Mouse (Mus musculus): ENCODE data around the gene Aspscr1. TPM values are rescaled to one million over a fixed set of nuclear protein-coding genes. Genes with fewer than 3 reads are reported as not detected.

Gene Aspscr1
- polyA plus RNA-seq, 1 experiment from 2014 or later, result 144 TPM

- Histone ChIP-seq H3K9me3 (replicated peaks) (no peaks in the 10 kb centered on the region), H3K4me3 (replicated peaks) (no peak overlapping the region), H3K4me2 (no peak overlapping the region), H3K9ac (no peak overlapping the region), H3K36me3 (peaks cover 52% of the 10 kb centered on the region), H3K4me1 (peaks cover 34% of the 10 kb centered on the region), H3K27ac (peak overlapping the region; percentile 33; the same call in 1 of the 2 replicates), H3K27me3 (no peaks in the 10 kb centered on the region)
- no peak for ATAC-seq (replicated peaks; ENCODE audit: low FRiP score)
- WGBS, result 88% methylated on average over 4 of the region's 4 CpGs
Observed at GRCm38 (mm10) chr11:120692471-120693011, 19.8 kb downstream of the Aspscr1 start.

DNA sequence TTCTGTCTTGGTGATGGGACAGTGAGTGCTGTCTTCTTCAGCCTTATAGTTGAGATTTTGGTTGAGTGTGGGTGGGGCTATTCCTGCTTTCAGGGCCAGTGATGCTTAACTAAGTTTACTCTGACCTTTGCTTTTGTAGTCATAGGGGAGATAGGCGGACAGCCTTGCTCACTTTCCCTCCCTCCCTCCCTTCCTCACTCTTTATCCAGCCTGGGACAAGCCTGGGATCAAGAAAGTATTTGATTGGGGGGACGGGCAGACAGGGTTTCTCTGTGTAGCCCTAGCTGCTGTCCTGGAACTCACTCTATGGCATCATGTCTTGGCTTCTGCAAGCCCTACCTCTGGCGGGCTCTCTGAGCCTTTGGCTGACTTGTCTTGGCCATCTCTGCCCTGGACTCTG, 20.7 kb downstream of the Aspscr1 start:
- Histone ChIP-seq H3K9me3 (replicated peaks) (no peaks in the 10 kb centered on the region), H3K36me3 (peaks cover 45% of the 10 kb centered on the region), H3K4me3 (replicated peaks) (no peak overlapping the region), H3K4me1 (peaks cover 43% of the 10 kb centered on the region), H3K4me2 (no peak overlapping the region), H3K27ac (no peak overlapping the region), H3K9ac (no peak overlapping the region), H3K27me3 (no peaks in the 10 kb centered on the region)
- ATAC-seq (replicated peaks; ENCODE audit: low FRiP score), result no peak
- 79% methylated on average over 3 of the region's 3 CpGs for WGBS

DNA sequence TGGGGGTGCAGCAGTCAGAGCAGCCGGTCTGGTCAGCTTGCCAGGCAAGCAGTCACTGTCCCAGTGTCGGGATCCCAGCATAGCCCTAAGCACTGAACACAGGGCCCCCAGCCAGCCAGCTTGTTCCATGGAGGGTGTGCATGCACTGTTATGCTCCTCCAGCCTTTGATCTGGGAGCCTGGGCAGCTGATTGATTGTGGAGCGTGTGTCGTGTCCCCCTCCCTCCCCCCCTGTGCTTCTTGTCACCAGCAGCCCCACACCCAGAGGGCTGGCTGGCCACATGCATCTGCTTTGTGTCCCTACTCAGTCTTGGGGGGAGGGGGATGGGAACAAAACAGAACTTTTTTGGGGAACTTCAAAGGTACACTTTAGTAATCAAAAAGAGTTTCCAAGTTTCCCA, 22.4 kb downstream of the Aspscr1 start:
- ATAC-seq (replicated peaks; ENCODE audit: low FRiP score), result peak; percentile 66
- Histone ChIP-seq H3K4me1 (peaks cover 48% of the 10 kb centered on the region), H3K4me2 (peak overlapping the region; percentile 4; the same call in 1 of the 2 replicates), H3K27ac (peak overlapping the region; percentile 86), H3K36me3 (peaks cover 43% of the 10 kb centered on the region), H3K27me3 (no peaks in the 10 kb centered on the region), H3K9me3 (replicated peaks) (no peaks in the 10 kb centered on the region), H3K9ac (no peak overlapping the region), H3K4me3 (replicated peaks) (no peak overlapping the region)
- 15% methylated on average over 4 of the region's 4 CpGs for WGBS

DNA sequence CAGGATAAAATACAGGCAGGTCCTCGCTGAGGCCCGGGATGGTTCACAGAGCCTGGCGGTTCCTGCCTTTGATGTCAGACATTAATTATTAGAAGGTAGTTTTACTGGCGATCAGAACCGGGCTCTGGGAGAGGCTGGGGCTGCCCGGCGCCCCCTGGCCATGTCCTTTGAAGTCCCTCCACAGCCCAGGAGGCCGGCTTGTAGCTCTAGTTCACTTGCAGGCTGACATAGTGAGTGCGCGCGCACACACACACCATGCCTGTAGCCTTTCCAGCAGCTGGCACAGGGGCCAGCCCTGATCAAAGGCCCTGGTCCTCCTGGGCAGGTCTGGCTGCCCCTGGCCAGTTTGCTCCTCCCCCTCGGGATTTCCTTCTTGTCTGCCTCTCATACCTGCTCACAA, 22.9 kb downstream of the Aspscr1 start:
- H3K4me3 ChIP-seq (replicated peaks), result no peak overlapping the region
- H3K27ac ChIP-seq, result peak overlapping the region; percentile 86
- no peak overlapping the region for H3K9ac ChIP-seq
- WGBS, result 13% methylated on average over 12 of the region's 12 CpGs
- H3K36me3 ChIP-seq, result peaks cover 43% of the 10 kb centered on the region
- H3K4me2 ChIP-seq, result peak overlapping the region; percentile 1; the same call in 1 of the 2 replicates
- peaks cover 48% of the 10 kb centered on the region for H3K4me1 ChIP-seq
- peak; percentile 84 for ATAC-seq (replicated peaks; ENCODE audit: low FRiP score)
- H3K27me3 ChIP-seq, result no peaks in the 10 kb centered on the region
- no peaks in the 10 kb centered on the region for H3K9me3 ChIP-seq (replicated peaks)

- ATAC-seq (replicated peaks; ENCODE audit: low FRiP score), result no peak
- WGBS, result 92% methylated on average over 6 of the region's 6 CpGs
- H3K4me3 ChIP-seq (replicated peaks), result no peak overlapping the region
- H3K4me1 ChIP-seq, result peaks cover 48% of the 10 kb centered on the region
- no peak overlapping the region for H3K4me2 ChIP-seq
- H3K27me3 ChIP-seq, result no peaks in the 10 kb centered on the region
- H3K36me3 ChIP-seq, result peaks cover 46% of the 10 kb centered on the region
- no peak overlapping the region for H3K9ac ChIP-seq
- no peaks in the 10 kb centered on the region for H3K9me3 ChIP-seq (replicated peaks)
- peak overlapping the region; percentile 86; the same call in 1 of the 2 replicates for H3K27ac ChIP-seq
Observed at GRCm38 (mm10) chr11:120696568-120696967, 23.8 kb downstream of the Aspscr1 start.

- peaks cover 48% of the 10 kb centered on the region for H3K4me1 ChIP-seq
- WGBS, result 36% methylated on average over 10 of the region's 10 CpGs
- peak; percentile 59 for ATAC-seq (replicated peaks; ENCODE audit: low FRiP score)
- no peak overlapping the region for H3K4me2 ChIP-seq
- H3K36me3 ChIP-seq, result peaks cover 54% of the 10 kb centered on the region
- H3K9me3 ChIP-seq (replicated peaks), result no peaks in the 10 kb centered on the region
- H3K9ac ChIP-seq, result no peak overlapping the region
- H3K4me3 ChIP-seq (replicated peaks), result no peak overlapping the region
- no peaks in the 10 kb centered on the region for H3K27me3 ChIP-seq
- H3K27ac ChIP-seq, result peak overlapping the region; percentile 34
Observed at GRCm38 (mm10) chr11:120697741-120698140, 25.0 kb downstream of the Aspscr1 start.

GRCm38 (mm10) chr11:120703696-120704454, 31.1 kb downstream of the Aspscr1 start:
- Histone ChIP-seq H3K27me3 (no peaks in the 10 kb centered on the region), H3K9me3 (replicated peaks) (no peaks in the 10 kb centered on the region), H3K4me1 (peaks cover 59% of the 10 kb centered on the region), H3K9ac (0 out of 2 replicates have a peak overlapping the region, but pooled peaks have one; percentile 8), H3K27ac (peak overlapping the region; percentile 76), H3K4me3 (replicated peaks) (no peak overlapping the region), H3K4me2 (no peak overlapping the region), H3K36me3 (peaks cover 47% of the 10 kb centered on the region)
- 38% methylated on average over 15 of the region's 15 CpGs for WGBS
- ATAC-seq (replicated peaks; ENCODE audit: low FRiP score), result no peak

DNA sequence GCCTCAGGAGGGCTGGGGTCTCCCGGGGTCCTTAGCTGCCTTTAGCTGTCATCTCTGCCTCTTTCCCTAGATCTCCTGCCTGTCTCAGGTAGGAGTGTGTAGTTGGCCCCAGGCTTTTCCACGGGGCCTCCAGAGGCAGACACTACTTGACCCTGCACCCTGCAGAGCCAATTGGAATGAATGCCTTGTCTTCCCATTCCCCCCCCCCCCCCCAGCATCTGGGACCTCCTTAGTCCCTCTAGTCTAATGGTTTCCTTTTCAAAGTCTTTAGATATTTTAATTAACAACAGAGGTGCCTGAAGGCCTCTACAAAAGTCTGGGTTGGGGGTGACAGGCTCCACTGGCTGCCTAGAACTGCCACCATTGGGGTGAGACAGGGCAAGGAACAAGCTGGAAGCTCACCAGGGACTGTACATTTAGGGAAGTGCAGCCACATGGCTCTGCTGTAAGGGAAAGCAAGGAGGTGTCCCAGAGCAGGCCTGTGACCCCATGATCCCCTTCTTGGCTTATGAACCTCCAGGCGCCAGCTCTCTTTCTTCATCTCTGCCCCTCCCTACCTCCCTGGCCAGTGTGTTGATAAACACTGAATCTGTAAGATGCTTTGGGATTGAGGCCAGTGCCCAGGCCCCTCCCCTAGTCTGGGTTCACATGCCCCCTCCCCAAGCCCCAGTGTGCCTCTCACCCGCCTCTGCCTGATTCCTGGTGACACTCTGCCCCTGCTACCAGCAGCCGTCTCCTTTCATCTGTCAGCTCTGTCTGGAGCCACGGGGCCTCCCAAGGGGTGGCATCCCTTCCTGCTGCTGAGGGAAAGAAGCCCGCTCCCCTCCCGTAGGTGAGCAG, 31.9 kb downstream of the Aspscr1 start:
- WGBS, result 22% methylated on average over 8 of the region's 8 CpGs
- H3K9me3 ChIP-seq (replicated peaks), result no peaks in the 10 kb centered on the region
- peak overlapping the region; percentile 76 for H3K27ac ChIP-seq
- peak; percentile 71 for ATAC-seq (replicated peaks; ENCODE audit: low FRiP score)
- peaks cover 48% of the 10 kb centered on the region for H3K36me3 ChIP-seq
- H3K9ac ChIP-seq, result 0 out of 2 replicates have a peak overlapping the region, but pooled peaks have one; percentile 11
- no peaks in the 10 kb centered on the region for H3K27me3 ChIP-seq
- H3K4me2 ChIP-seq, result 0 out of 2 replicates have a peak overlapping the region, but pooled peaks have one; percentile 0
- no peak overlapping the region for H3K4me3 ChIP-seq (replicated peaks)
- H3K4me1 ChIP-seq, result peaks cover 67% of the 10 kb centered on the region

GRCm38 (mm10) chr11:120706120-120706519, 33.3 kb downstream of the Aspscr1 start:
- ATAC-seq (replicated peaks; ENCODE audit: low FRiP score), result no peak
- Histone ChIP-seq H3K4me1 (peaks cover 72% of the 10 kb centered on the region), H3K27me3 (no peaks in the 10 kb centered on the region), H3K4me2 (no peak overlapping the region), H3K4me3 (replicated peaks) (no peak overlapping the region), H3K9ac (no peak overlapping the region), H3K9me3 (replicated peaks) (no peaks in the 10 kb centered on the region), H3K27ac (peak overlapping the region; percentile 76), H3K36me3 (peaks cover 49% of the 10 kb centered on the region)
- 56% methylated on average over 5 of the region's 5 CpGs for WGBS

DNA sequence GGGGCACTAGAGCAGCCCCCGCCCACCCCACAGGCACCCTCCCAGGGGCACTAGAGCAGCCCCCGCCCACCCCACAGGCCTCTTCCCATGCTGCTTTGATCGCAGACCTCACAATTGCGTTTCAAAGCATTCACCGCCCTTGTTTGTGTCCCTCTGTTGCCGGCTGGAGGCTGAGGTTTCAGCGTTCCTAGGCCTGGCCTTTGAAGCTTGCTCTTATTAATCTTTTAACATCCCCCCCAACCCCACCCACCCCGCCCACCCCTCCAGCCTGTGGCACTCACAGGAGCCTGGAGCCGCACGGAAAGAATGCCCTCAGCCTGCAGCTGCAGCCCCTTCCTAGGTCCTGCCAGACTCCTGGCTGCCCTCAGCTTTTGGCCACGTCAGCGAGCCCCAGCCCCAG, 34.5 kb downstream of the Aspscr1 start:
- Histone ChIP-seq H3K4me2 (no peak overlapping the region), H3K36me3 (peaks cover 39% of the 10 kb centered on the region), H3K27me3 (no peaks in the 10 kb centered on the region), H3K9ac (no peak overlapping the region), H3K27ac (peak overlapping the region; percentile 66; the same call in 1 of the 2 replicates), H3K4me3 (replicated peaks) (no peak overlapping the region), H3K9me3 (replicated peaks) (no peaks in the 10 kb centered on the region), H3K4me1 (peaks cover 83% of the 10 kb centered on the region)
- WGBS, result 9% methylated on average over 12 of the region's 12 CpGs
- no peak for ATAC-seq (replicated peaks; ENCODE audit: low FRiP score)

DNA sequence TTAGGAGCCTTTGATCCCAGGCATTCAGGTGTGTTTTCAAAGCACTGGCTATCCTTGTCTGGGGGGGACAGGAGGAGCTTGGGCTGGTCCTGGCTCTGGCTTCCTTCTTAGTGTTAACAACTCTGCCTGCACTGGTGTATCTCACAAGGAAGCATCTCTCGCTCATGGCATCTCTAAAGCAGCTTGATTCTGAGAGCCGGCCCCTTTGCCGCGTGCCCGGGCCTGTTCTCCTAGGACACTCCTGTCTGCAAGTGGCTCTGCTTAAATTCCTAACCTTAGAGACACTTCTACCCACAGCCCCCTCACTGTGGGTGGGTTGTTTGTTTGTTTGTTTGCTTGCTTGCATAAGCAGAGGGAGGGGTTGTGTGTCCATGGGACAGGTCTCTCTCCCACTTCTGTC, 35.2 kb downstream of the Aspscr1 start:
- H3K27ac ChIP-seq, result peak overlapping the region; percentile 61
- no peaks in the 10 kb centered on the region for H3K27me3 ChIP-seq
- H3K9me3 ChIP-seq (replicated peaks), result no peaks in the 10 kb centered on the region
- H3K4me2 ChIP-seq, result 0 out of 2 replicates have a peak overlapping the region, but pooled peaks have one; percentile 14
- no peak overlapping the region for H3K4me3 ChIP-seq (replicated peaks)
- no peak overlapping the region for H3K9ac ChIP-seq
- peaks cover 91% of the 10 kb centered on the region for H3K4me1 ChIP-seq
- ATAC-seq (replicated peaks; ENCODE audit: low FRiP score), result no peak
- WGBS, result 35% methylated on average over 5 of the region's 5 CpGs
- peaks cover 31% of the 10 kb centered on the region for H3K36me3 ChIP-seq

DNA sequence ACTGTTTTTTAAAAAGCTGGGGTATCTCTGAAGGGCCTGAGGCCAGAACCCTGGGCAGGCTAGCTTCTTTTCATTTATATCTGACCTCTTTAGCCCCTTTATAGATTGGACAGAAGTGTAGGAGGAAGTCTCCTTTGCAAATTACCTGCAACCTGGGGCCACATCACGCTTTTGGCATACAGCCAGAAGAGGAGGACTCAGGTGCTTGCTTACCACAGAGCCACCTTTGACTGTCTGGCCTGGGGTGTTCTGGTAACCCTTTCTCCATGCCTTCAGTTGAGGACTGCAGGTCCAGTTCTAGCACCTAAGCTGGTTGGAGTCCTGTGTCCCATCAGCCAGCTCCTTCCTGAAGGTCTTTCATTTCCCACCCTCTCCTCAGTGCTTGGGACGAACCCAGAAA, 36.8 kb downstream of the Aspscr1 start:
- H3K9me3 ChIP-seq (replicated peaks), result no peaks in the 10 kb centered on the region
- no peak overlapping the region for H3K4me2 ChIP-seq
- H3K36me3 ChIP-seq, result peaks cover 28% of the 10 kb centered on the region
- no peaks in the 10 kb centered on the region for H3K27me3 ChIP-seq
- H3K4me3 ChIP-seq (replicated peaks), result no peak overlapping the region
- 0 out of 2 replicates have a peak overlapping the region, but pooled peaks have one; percentile 27 for H3K27ac ChIP-seq
- H3K9ac ChIP-seq, result no peak overlapping the region
- H3K4me1 ChIP-seq, result peaks cover 87% of the 10 kb centered on the region
- 63% methylated on average over 2 of the region's 2 CpGs for WGBS
- ATAC-seq (replicated peaks; ENCODE audit: low FRiP score), result no peak

Data from kidney, embryonic 15.5 days (tissue).